Mouse (Mus musculus): ENCODE measurements around the gene Ano6. TPM values are rescaled to one million over a fixed set of nuclear protein-coding genes. Genes with fewer than 3 reads are reported as not detected.

The Ano6 gene
- 35.5 TPM for polyA plus RNA-seq (2017; shearing (Covaris generic))

GRCm38 (mm10) chr15:95790529-95791071 lies at the start of gene Ano6:
TSS of gene Ano6 (plus strand) at chr15:95790843.

Other genes with a start within 250 kb of the Ano6 start
- not detected for gene Dbx2, start 134.9 kb upstream of the Ano6 start, polyA plus RNA-seq (2017; shearing (Covaris generic))